Mouse (Mus musculus) spleen, adult 18-20 months (tissue): Measurements from ENCODE around the gene Tnfrsf17.
"Not testable (repeated sequence)": the region's sequence is repeated elsewhere in the genome, so short reads cannot be mapped to it uniquely, and the experiment has no call there.

ENCODE experiments used
- DNase-seq, 2 experiments: peaks; one replicate each; pipeline ENCODE4 v3.0.0; 2022; ENCODE audit warnings: mixed read lengths in 2 of 2

Tnfrsf17 gene

GRCm38 (mm10) chr16:11343292-11343815 lies 29.7 kb downstream of the Tnfrsf17 start:
- no peak for DNase-seq

GRCm38 (mm10) chr16:11351903-11352302 lies 38.3 kb downstream of the Tnfrsf17 start:
- no peak for DNase-seq

DNA sequence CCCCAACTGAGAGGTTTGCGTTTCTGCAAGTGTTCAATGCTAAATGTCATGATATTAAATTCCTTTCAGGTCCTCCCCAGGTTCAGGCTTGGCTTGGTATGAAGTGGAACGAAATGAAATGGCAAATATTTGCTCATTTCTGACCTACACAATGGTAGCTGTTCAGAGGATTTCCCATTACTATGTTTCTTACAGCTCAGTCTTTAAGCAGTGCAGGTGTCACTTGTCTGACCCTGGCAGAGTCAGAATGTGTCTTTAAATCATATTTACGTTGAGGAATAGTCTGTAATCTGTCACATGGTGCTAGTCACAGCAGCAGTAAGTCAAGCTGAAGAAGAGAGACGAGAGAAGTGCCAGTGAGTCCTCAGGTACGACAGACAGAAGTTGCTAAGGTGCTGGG lies 45.6 kb downstream of the Tnfrsf17 start:
- no peak for DNase-seq

- no peak for DNase-seq
Observed at GRCm38 (mm10) chr16:11359919-11360318, 46.3 kb downstream of the Tnfrsf17 start.

DNA sequence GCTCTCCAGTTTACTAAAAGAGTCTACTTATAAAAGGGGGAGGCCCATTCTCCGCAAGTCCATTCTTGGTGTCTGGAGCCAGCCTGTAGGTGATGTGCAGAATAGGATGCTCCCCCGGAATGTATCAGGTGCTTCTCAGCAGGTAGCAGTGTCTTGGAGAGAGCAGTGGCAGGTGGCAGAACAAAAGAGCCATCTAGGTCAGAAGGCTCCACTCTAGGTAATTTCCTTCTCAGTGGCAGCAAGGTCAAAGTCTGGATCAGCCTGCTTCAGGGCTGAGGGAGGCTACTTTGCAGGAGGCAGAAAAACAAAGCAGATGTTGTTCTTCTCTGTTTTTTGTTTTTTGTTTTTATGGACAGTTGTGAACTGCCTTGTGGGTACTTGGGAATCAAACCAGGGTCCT lies 47.0 kb downstream of the Tnfrsf17 start:
- not testable (repeated sequence) for DNase-seq

GRCm38 (mm10) chr16:11365626-11366025 lies 52.0 kb downstream of the Tnfrsf17 start:
- DNase-seq: no peak

- DNase-seq: no peak
Observed at GRCm38 (mm10) chr16:11366851-11367250, 53.2 kb downstream of the Tnfrsf17 start.

- DNase-seq: no peak
Observed at GRCm38 (mm10) chr16:11368412-11368811, 54.8 kb downstream of the Tnfrsf17 start.

GRCm38 (mm10) chr16:11369162-11369561 lies 55.5 kb downstream of the Tnfrsf17 start:
- DNase-seq: no peak

DNA sequence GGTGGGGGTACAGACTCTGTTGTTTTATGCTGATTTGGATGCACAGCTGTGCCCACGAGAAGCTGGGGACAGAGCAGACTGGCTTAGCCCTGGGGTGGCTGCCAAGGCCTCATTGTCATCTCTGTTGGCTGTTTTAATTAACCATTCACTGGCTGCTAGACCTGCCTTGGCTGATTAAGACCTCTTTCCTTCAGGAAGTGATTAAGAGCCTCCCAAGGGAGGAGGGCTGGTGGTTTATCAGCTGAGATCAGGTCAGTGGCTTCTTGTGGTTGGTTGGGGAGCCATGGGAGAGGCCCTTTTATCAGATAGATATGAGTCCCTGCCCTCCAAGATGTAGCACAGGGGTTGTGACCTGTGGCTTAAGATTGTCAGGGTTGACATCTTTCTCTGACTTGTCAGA lies 56.0 kb downstream of the Tnfrsf17 start:
- no peak for DNase-seq
